Mouse (Mus musculus) embryonic facial prominence, embryonic 15.5 days (tissue): ENCODE measurements at regions not wholly inside any gene's neighbourhood (a gene's known extent, or its start where the extent isn't known, plus 50 kb on each side); places are given as distances from the start of the nearest gene placed in this dataset.

Experiments
- ATAC-seq: fragments of 200-750 bp; cut with Nextera tagmentation; 2 replicates; pipeline ENCODE4 v1.8.0; 2017; ENCODE audit warnings: low read depth, moderate TSS enrichment; ENCODE audit not compliant: insufficient number of reproducible peaks, low FRiP score, low TSS enrichment
- H3K27ac ChIP-seq: fragments of 300-500 bp; sonication (generic); replicated peaks from 2 replicates; pipeline ENCODE4 v1.5.1; 2015; ENCODE audit warnings: mild to moderate bottlenecking, inconsistent platforms
- H3K27me3 ChIP-seq: fragments of 300-500 bp; sonication (generic); 2 replicates; pipeline ENCODE4 v1.6.1; 2015; ENCODE audit warnings: inconsistent platforms
- H3K36me3 ChIP-seq: fragments of 300-500 bp; sonication (generic); 2 replicates; pipeline ENCODE4 v1.6.1; 2015; ENCODE audit warnings: mild to moderate bottlenecking, inconsistent platforms
- H3K4me1 ChIP-seq: fragments of 300-500 bp; sonication (generic); 2 replicates; pipeline ENCODE4 v1.6.1; 2015; ENCODE audit warnings: inconsistent platforms
- H3K4me2 ChIP-seq: fragments of 300-500 bp; sonication (generic); replicated peaks from 2 replicates; pipeline ENCODE4 v1.6.1; 2015; ENCODE audit warnings: mild to moderate bottlenecking, inconsistent platforms
- H3K4me3 ChIP-seq: fragments of 300-500 bp; sonication (generic); replicated peaks from 2 replicates; pipeline ENCODE4 v1.5.1; 2015; ENCODE audit warnings: mild to moderate bottlenecking, inconsistent platforms
- H3K9ac ChIP-seq: fragments of 300-500 bp; sonication (generic); 2 replicates; pipeline ENCODE4 v1.6.1; 2015; ENCODE audit warnings: inconsistent platforms
- H3K9me3 ChIP-seq: fragments of 300-500 bp; sonication (generic); replicated peaks from 2 replicates; pipeline ENCODE4 v1.6.1; 2016; ENCODE audit warnings: inconsistent platforms
- WGBS: fragments of 180-500 bp; shearing (Covaris S2); methylation state at CpG from one replicate; pipeline ENCODE4 v1.1.7; 2015; 5-methylcytosine and 5-hydroxymethylcytosine counted together

- Histone ChIP-seq H3K36me3 (no peaks in the 10 kb centered on the region), H3K27me3 (no peaks in the 10 kb centered on the region), H3K27ac (no peak overlapping the region), H3K4me1 (no peaks in the 10 kb centered on the region), H3K9me3 (no peaks in the 10 kb centered on the region), H3K4me3 (no peak overlapping the region), H3K9ac (no peak overlapping the region), H3K4me2 (no peak overlapping the region)
- ATAC-seq: no peak
- WGBS: 60% methylated on average over 4 of the region's 4 CpGs
Measured at GRCm38 (mm10) chr14:109985026-109985425, 769.9 kb downstream of the Slitrk6 start.

GRCm38 (mm10) chr14:109958008-109958407 is 796.9 kb downstream of the Slitrk6 start:
- H3K27ac ChIP-seq: no peak overlapping the region
- no peaks in the 10 kb centered on the region for H3K27me3 ChIP-seq
- no peak overlapping the region for H3K4me2 ChIP-seq
- ATAC-seq: no peak
- H3K4me1 ChIP-seq: no peaks in the 10 kb centered on the region
- no peak overlapping the region for H3K4me3 ChIP-seq
- H3K9ac ChIP-seq: no peak overlapping the region
- 79% methylated on average over 3 of the region's 3 CpGs for WGBS
- H3K36me3 ChIP-seq: no peaks in the 10 kb centered on the region
- H3K9me3 ChIP-seq: no peaks in the 10 kb centered on the region

- 79% methylated on average over 4 of the region's 4 CpGs for WGBS
- no peaks in the 10 kb centered on the region for H3K4me1 ChIP-seq
- ATAC-seq: no peak
- H3K9me3 ChIP-seq: no peaks in the 10 kb centered on the region
- no peak overlapping the region for H3K27ac ChIP-seq
- H3K4me3 ChIP-seq: no peak overlapping the region
- no peak overlapping the region for H3K9ac ChIP-seq
- no peak overlapping the region for H3K4me2 ChIP-seq
- no peaks in the 10 kb centered on the region for H3K27me3 ChIP-seq
- no peaks in the 10 kb centered on the region for H3K36me3 ChIP-seq
Measured at GRCm38 (mm10) chr14:109941944-109942343, 813.0 kb downstream of the Slitrk6 start.

- no peak overlapping the region for H3K27ac ChIP-seq
- H3K4me1 ChIP-seq: no peaks in the 10 kb centered on the region
- no peak overlapping the region for H3K4me3 ChIP-seq
- ATAC-seq: no peak
- H3K36me3 ChIP-seq: no peaks in the 10 kb centered on the region
- WGBS: 88% methylated on average over 1 of the region's 1 CpGs
- no peak overlapping the region for H3K4me2 ChIP-seq
- H3K27me3 ChIP-seq: no peaks in the 10 kb centered on the region
- no peaks in the 10 kb centered on the region for H3K9me3 ChIP-seq
- no peak overlapping the region for H3K9ac ChIP-seq
Measured at GRCm38 (mm10) chr14:109941162-109941561, 813.8 kb downstream of the Slitrk6 start.

- WGBS: 83% methylated on average over 6 of the region's 6 CpGs
Measured at GRCm38 (mm10) chr14:109937432-109937831, 817.5 kb downstream of the Slitrk6 start.

GRCm38 (mm10) chr14:109928977-109929376 is 826.0 kb downstream of the Slitrk6 start:
- no peaks in the 10 kb centered on the region for H3K9me3 ChIP-seq
- no peaks in the 10 kb centered on the region for H3K36me3 ChIP-seq
- H3K4me1 ChIP-seq: no peaks in the 10 kb centered on the region
- H3K27ac ChIP-seq: no peak overlapping the region
- H3K9ac ChIP-seq: no peak overlapping the region
- no peak for ATAC-seq
- H3K27me3 ChIP-seq: no peaks in the 10 kb centered on the region
- WGBS: 92% methylated on average over 7 of the region's 7 CpGs
- H3K4me3 ChIP-seq: no peak overlapping the region
- H3K4me2 ChIP-seq: no peak overlapping the region

More at GRCm38 (mm10) chr14:109937432-109937831, 817.5 kb downstream of the Slitrk6 start:
- no peak overlapping the region for H3K9ac ChIP-seq
- H3K4me1 ChIP-seq: no peaks in the 10 kb centered on the region
- no peak overlapping the region for H3K4me2 ChIP-seq
- H3K27ac ChIP-seq: no peak overlapping the region
- no peaks in the 10 kb centered on the region for H3K27me3 ChIP-seq
- ATAC-seq: no peak
- H3K9me3 ChIP-seq: no peaks in the 10 kb centered on the region
- H3K36me3 ChIP-seq: no peaks in the 10 kb centered on the region
- no peak overlapping the region for H3K4me3 ChIP-seq

- Histone ChIP-seq H3K4me3 (no peak overlapping the region), H3K4me1 (no peaks in the 10 kb centered on the region), H3K36me3 (no peaks in the 10 kb centered on the region), H3K4me2 (no peak overlapping the region), H3K27me3 (no peaks in the 10 kb centered on the region), H3K9ac (no peak overlapping the region), H3K9me3 (no peaks in the 10 kb centered on the region), H3K27ac (no peak overlapping the region)
- 77% methylated on average over 2 of the region's 2 CpGs for WGBS
- no peak for ATAC-seq
Measured at GRCm38 (mm10) chr14:109891896-109892165, 863.1 kb downstream of the Slitrk6 start.

- no peaks in the 10 kb centered on the region for H3K27me3 ChIP-seq
- no peaks in the 10 kb centered on the region for H3K4me1 ChIP-seq
- no peak overlapping the region for H3K4me3 ChIP-seq
- no peak overlapping the region for H3K4me2 ChIP-seq
- no peaks in the 10 kb centered on the region for H3K36me3 ChIP-seq
- WGBS: 47% methylated on average over 3 of the region's 3 CpGs
- H3K9me3 ChIP-seq: no peaks in the 10 kb centered on the region
- H3K9ac ChIP-seq: no peak overlapping the region
- no peak overlapping the region for H3K27ac ChIP-seq
- no peak for ATAC-seq
Measured at GRCm38 (mm10) chr14:109891151-109891895, 863.6 kb downstream of the Slitrk6 start.

- H3K9ac ChIP-seq: no peak overlapping the region
- H3K36me3 ChIP-seq: no peaks in the 10 kb centered on the region
- no peak overlapping the region for H3K4me3 ChIP-seq
- no peak for ATAC-seq
- no peaks in the 10 kb centered on the region for H3K9me3 ChIP-seq
- no peaks in the 10 kb centered on the region for H3K4me1 ChIP-seq
- no peaks in the 10 kb centered on the region for H3K27me3 ChIP-seq
- WGBS: 74% methylated on average over 1 of the region's 1 CpGs
- H3K27ac ChIP-seq: no peak overlapping the region
- no peak overlapping the region for H3K4me2 ChIP-seq
Measured at GRCm38 (mm10) chr14:109876950-109877663, 877.8 kb downstream of the Slitrk6 start.

- Histone ChIP-seq H3K4me3 (no peak overlapping the region), H3K27ac (no peak overlapping the region), H3K36me3 (no peaks in the 10 kb centered on the region), H3K9ac (no peak overlapping the region), H3K4me1 (no peaks in the 10 kb centered on the region), H3K9me3 (no peaks in the 10 kb centered on the region), H3K4me2 (no peak overlapping the region), H3K27me3 (no peaks in the 10 kb centered on the region)
- ATAC-seq: 0 out of 2 replicates have a peak, but pooled peaks have one; percentile 43
- WGBS: 13% methylated on average over 1 of the region's 1 CpGs
Measured at GRCm38 (mm10) chr14:109874230-109874629, 880.7 kb downstream of the Slitrk6 start.

- H3K36me3 ChIP-seq: no peaks in the 10 kb centered on the region
- H3K4me1 ChIP-seq: no peaks in the 10 kb centered on the region
- H3K9ac ChIP-seq: no peak overlapping the region
- no peak overlapping the region for H3K4me3 ChIP-seq
- H3K4me2 ChIP-seq: no peak overlapping the region
- no peaks in the 10 kb centered on the region for H3K27me3 ChIP-seq
- no peak for ATAC-seq
- no peak overlapping the region for H3K27ac ChIP-seq
- WGBS: 28% methylated on average over 6 of the region's 6 CpGs
- no peaks in the 10 kb centered on the region for H3K9me3 ChIP-seq
Measured at GRCm38 (mm10) chr14:109840354-109841104, 914.4 kb downstream of the Slitrk6 start.
